Mouse (Mus musculus): ENCODE data around the gene Slc43a2. TPM values are rescaled to one million over a fixed set of nuclear protein-coding genes. Genes with fewer than 3 reads are reported as not detected.
"Not testable (repeated sequence)": the region's sequence is repeated elsewhere in the genome, so short reads cannot be mapped to it uniquely, and the experiment has no call there.

The Slc43a2 gene
- total and polyA plus RNA-seq, 3 experiments: 21.2 to 38.3 (median 28.7) TPM

GRCm38 (mm10) chr11:75572301-75572791, 40.9 kb downstream of the Slc43a2 start:
- no peak for DNase-seq

GRCm38 (mm10) chr11:75572854-75573650, 41.6 kb downstream of the Slc43a2 start:
- peak; percentile 92 for DNase-seq

GRCm38 (mm10) chr11:75574378-75575123, 43.1 kb downstream of the Slc43a2 start:
- DNase-seq: no peak

GRCm38 (mm10) chr11:75575560-75576123, 44.1 kb downstream of the Slc43a2 start:
- DNase-seq: no peak

- DNase-seq: no peak
Observed at GRCm38 (mm10) chr11:75578609-75579008, 47.1 kb downstream of the Slc43a2 start.

GRCm38 (mm10) chr11:75581495-75582149, 50.1 kb downstream of the Slc43a2 start:
- DNase-seq: no peak

GRCm38 (mm10) chr11:75583521-75583920, 52.0 kb downstream of the Slc43a2 start:
- no peak for DNase-seq

- peak; percentile 38 for DNase-seq
Observed at GRCm38 (mm10) chr11:75585061-75585460, 53.6 kb downstream of the Slc43a2 start.

GRCm38 (mm10) chr11:75585978-75586377, 54.5 kb downstream of the Slc43a2 start:
- peak; percentile 1 for DNase-seq

GRCm38 (mm10) chr11:75586963-75587362, 55.5 kb downstream of the Slc43a2 start:
- peak; percentile 5 for DNase-seq

- peak; percentile 98 for DNase-seq
Observed at GRCm38 (mm10) chr11:75587493-75588284, 56.2 kb downstream of the Slc43a2 start, which contains the start of gene Pitpna. Pitpna (plus strand) TSS chr11:75588097.

GRCm38 (mm10) chr11:75588285-75588941, 56.9 kb downstream of the Slc43a2 start:
- DNase-seq: no peak

GRCm38 (mm10) chr11:75592612-75593011, 61.1 kb downstream of the Slc43a2 start:
- DNase-seq: peak; percentile 78

- DNase-seq: peak; percentile 38
Observed at GRCm38 (mm10) chr11:75594431-75594830, 62.9 kb downstream of the Slc43a2 start.

GRCm38 (mm10) chr11:75595404-75595803, 63.9 kb downstream of the Slc43a2 start:
- peak; percentile 27 for DNase-seq

- DNase-seq: peak; percentile 65
Observed at GRCm38 (mm10) chr11:75595816-75596215, 64.3 kb downstream of the Slc43a2 start.

- peak; percentile 65 for DNase-seq
Observed at GRCm38 (mm10) chr11:75596726-75597255, 65.3 kb downstream of the Slc43a2 start.

GRCm38 (mm10) chr11:75598004-75598403, 66.5 kb downstream of the Slc43a2 start:
- no peak for DNase-seq

- not testable (repeated sequence) for DNase-seq
Observed at GRCm38 (mm10) chr11:75599802-75600201, 68.3 kb downstream of the Slc43a2 start.

GRCm38 (mm10) chr11:75604826-75605225, 73.3 kb downstream of the Slc43a2 start:
- DNase-seq: no peak
